Mouse (Mus musculus) midbrain, postnatal 0 days (tissue): ENCODE results near the gene Kif6. TPM values are rescaled to one million over a fixed set of nuclear protein-coding genes. Genes with fewer than 3 reads are reported as not detected.
A peak's percentile ranks its signal among the peaks of the same experiment; 100 is the strongest.

Experiments used
- ATAC-seq: fragments of 200-750 bp; cut with Nextera tagmentation; 2 replicates; pipeline ENCODE4 v1.8.0; 2017; ENCODE audit warnings: moderate number of reproducible peaks, mild to moderate bottlenecking, moderate TSS enrichment, moderate library complexity; ENCODE audit not compliant: low FRiP score
- DNase-seq: peaks from one replicate; pipeline ENCODE4 v3.0.0-alpha.2; 2015; ENCODE audit warnings: low spot score
- H3K27ac ChIP-seq: fragments of 300-500 bp; sonication (generic); 2 replicates; pipeline ENCODE4 v1.5.1; 2014; ENCODE audit warnings: low read depth, mild to moderate bottlenecking, low read length, mixed read lengths
- H3K27me3 ChIP-seq: fragments of 300-500 bp; sonication (generic); 2 replicates; pipeline ENCODE4 v1.6.1; 2014; ENCODE audit warnings: low read length, control low read depth, mixed read lengths; ENCODE audit not compliant: insufficient read depth
- H3K36me3 ChIP-seq: fragments of 300-500 bp; sonication (generic); 2 replicates; pipeline ENCODE4 v1.6.1; 2014; ENCODE audit warnings: low read length, control low read depth, mixed read lengths; ENCODE audit not compliant: insufficient read depth
- H3K4me1 ChIP-seq: fragments of 300-500 bp; sonication (generic); 2 replicates; pipeline ENCODE4 v1.6.1; 2014; ENCODE audit warnings: mild to moderate bottlenecking, control low read depth, antibody characterized with exemption, low read length, mixed read lengths; ENCODE audit not compliant: insufficient read depth
- H3K4me2 ChIP-seq: fragments of 300-500 bp; sonication (generic); 2 replicates; pipeline ENCODE4 v1.6.1; 2014; ENCODE audit warnings: low read depth, mild to moderate bottlenecking, low read length, mixed read lengths; ENCODE audit not compliant: poor library complexity, severe bottlenecking
- H3K4me3 ChIP-seq: fragments of 300-500 bp; sonication (generic); 2 replicates; pipeline ENCODE4 v1.5.1; 2014; ENCODE audit warnings: low read depth, mild to moderate bottlenecking, low read length, moderate library complexity
- H3K9ac ChIP-seq: fragments of 300-500 bp; sonication (generic); replicated peaks from 2 replicates; pipeline ENCODE4 v1.6.1; 2014; ENCODE audit warnings: mild to moderate bottlenecking, low read length, moderate library complexity, mixed read lengths; ENCODE audit not compliant: poor library complexity, severe bottlenecking
- H3K9me3 ChIP-seq: fragments of 300-500 bp; sonication (generic); 2 replicates; pipeline ENCODE4 v1.6.1; 2016; ENCODE audit warnings: low read length, control low read depth
- CTCF ChIP-seq: IDR thresholded peaks from 2 replicates; pipeline ENCODE4 v1.5.1; 2016; ENCODE audit warnings: antibody characterized with exemption, mild to moderate bottlenecking
- WGBS: fragments of 180-500 bp; shearing (Covaris S2); extraction: QIAGEN DNeasy Blood & Tissue Kit; methylation state at CpG from one replicate; pipeline ENCODE4 v1.1.7; 2014; 5-methylcytosine and 5-hydroxymethylcytosine counted together
- polyA plus RNA-seq: library from polyadenylated mRNA; unstranded; fragments of >200 nt; fragmentation: Nextera tagmentation; extraction: Ambion mirVana; gene quantifications from 2 replicates; pipeline ENCODE4 v1.2.1, GENCODE M21; 2015
- total RNA-seq: library from RNA; depleted of rRNA; stranded (reverse); fragments of >200 nt; gene quantifications from 2 replicates; pipeline ENCODE4 v1.2.3, GENCODE M21; 2014

Kif6 gene
- total and polyA plus RNA-seq, 2 experiments from 2014 or later, result 1.7 to 2.1 TPM

- 77% methylated on average over 7 of the region's 7 CpGs for WGBS
- Histone ChIP-seq H3K9ac (no peak overlapping the region), H3K36me3 (no peaks in the 10 kb centered on the region), H3K27me3 (no peaks in the 10 kb centered on the region; the same call in 1 of the 2 replicates), H3K4me3 (no peak overlapping the region), H3K27ac (no peak overlapping the region), H3K9me3 (no peaks in the 10 kb centered on the region), H3K4me1 (no peaks in the 10 kb centered on the region), H3K4me2 (no peak overlapping the region)
- no peak for DNase-seq
- TF ChIP-seq CTCF, result no peak
- no peak for ATAC-seq
These were observed 266.9 kb downstream of the Kif6 start for GRCm38 (mm10) chr17:49881796-49882195.

- TF ChIP-seq CTCF, result peak; percentile 54
- Histone ChIP-seq H3K36me3 (no peaks in the 10 kb centered on the region), H3K9ac (no peak overlapping the region), H3K27ac (no peak overlapping the region), H3K9me3 (no peaks in the 10 kb centered on the region), H3K4me1 (no peaks in the 10 kb centered on the region), H3K4me3 (no peak overlapping the region), H3K27me3 (no peaks in the 10 kb centered on the region; the same call in 1 of the 2 replicates), H3K4me2 (no peak overlapping the region)
- no peak for ATAC-seq
- WGBS, result 88% methylated on average over 8 of the region's 8 CpGs
- DNase-seq, result no peak
These were observed 268.3 kb downstream of the Kif6 start for GRCm38 (mm10) chr17:49883136-49883755.

GRCm38 (mm10) chr17:49885035-49885434 lies 270.1 kb downstream of the Kif6 start:
- no peak overlapping the region for H3K9ac ChIP-seq
- WGBS, result 65% methylated on average over 11 of the region's 11 CpGs
- H3K27ac ChIP-seq, result no peak overlapping the region
- DNase-seq (peak; percentile 80), ATAC-seq (no peak)
- H3K27me3 ChIP-seq, result no peaks in the 10 kb centered on the region; the same call in 1 of the 2 replicates
- no peak for TF ChIP-seq CTCF
- H3K36me3 ChIP-seq, result no peaks in the 10 kb centered on the region
- H3K4me3 ChIP-seq, result no peak overlapping the region
- H3K4me2 ChIP-seq, result no peak overlapping the region
- no peaks in the 10 kb centered on the region for H3K9me3 ChIP-seq
- H3K4me1 ChIP-seq, result no peaks in the 10 kb centered on the region

- Histone ChIP-seq H3K36me3 (no peaks in the 10 kb centered on the region), H3K4me3 (no peak overlapping the region), H3K4me2 (no peak overlapping the region), H3K27ac (no peak overlapping the region), H3K9ac (no peak overlapping the region), H3K27me3 (no peaks in the 10 kb centered on the region; the same call in none of the 2 replicates), H3K9me3 (no peaks in the 10 kb centered on the region), H3K4me1 (no peaks in the 10 kb centered on the region)
- DNase-seq (peak; percentile 55), ATAC-seq (peak; percentile 53; the same call in 1 of the 2 replicates)
- TF ChIP-seq CTCF, result peak; percentile 67
- 29% methylated on average over 7 of the region's 7 CpGs for WGBS
These were observed 274.7 kb downstream of the Kif6 start for GRCm38 (mm10) chr17:49889629-49890028.

- no peaks in the 10 kb centered on the region for H3K9me3 ChIP-seq
- DNase-seq, result peak; percentile 24
- no peak for ATAC-seq
- H3K4me2 ChIP-seq, result no peak overlapping the region
- no peaks in the 10 kb centered on the region; the same call in none of the 2 replicates for H3K27me3 ChIP-seq
- no peaks in the 10 kb centered on the region for H3K4me1 ChIP-seq
- H3K36me3 ChIP-seq, result no peaks in the 10 kb centered on the region
- no peak overlapping the region for H3K9ac ChIP-seq
- no peak overlapping the region for H3K4me3 ChIP-seq
- no peak for TF ChIP-seq CTCF
- no peak overlapping the region for H3K27ac ChIP-seq
- WGBS, result 82% methylated on average over 16 of the region's 16 CpGs
These were observed 275.9 kb downstream of the Kif6 start for GRCm38 (mm10) chr17:49890861-49891260.

GRCm38 (mm10) chr17:49892390-49892789 lies 277.5 kb downstream of the Kif6 start:
- ATAC-seq, result no peak
- Histone ChIP-seq H3K4me2 (no peak overlapping the region), H3K27ac (no peak overlapping the region), H3K9me3 (no peaks in the 10 kb centered on the region), H3K36me3 (no peaks in the 10 kb centered on the region), H3K4me3 (no peak overlapping the region), H3K9ac (no peak overlapping the region), H3K4me1 (no peaks in the 10 kb centered on the region), H3K27me3 (no peaks in the 10 kb centered on the region; the same call in 1 of the 2 replicates)
- no peak for TF ChIP-seq CTCF
- 92% methylated on average over 6 of the region's 6 CpGs for WGBS
- DNase-seq, result no peak
